In genomic region chr13:113047018-113047417, GRCm38 (mm10) we compare ENCODE assay signal across 13 mouse cellular contexts. TPM values are rescaled to one million over a fixed set of nuclear protein-coding genes. Genes with fewer than 3 reads are reported as not detected.
A peak's percentile ranks its signal among the peaks of the same experiment; 100 is the strongest.
DNase-seq lines count a peak whose midpoint lies in the region; ATAC-seq and TF ChIP-seq lines count a peak whose summit lies in the region.
"Had no signal": no experiment of that assay in that cellular context is flagged by ENCODE, and none has a peak within 500 bp of the region (broad histone marks: within the 10 kb centered on the region; RNA-seq: fewer than 3 reads in every experiment).

No protein-coding gene starts in this region.

- H3K27ac ChIP-seq in forebrain, embryonic 11.5 days (ENCODE audit: low read depth, low read length): no peak overlapping the region
- no peak overlapping the region for H3K27ac ChIP-seq in forebrain, embryonic 10.5 days
- H3K27ac ChIP-seq in neural tube, embryonic 11.5 days (ENCODE audit: low read depth, low read length): no peak overlapping the region
- no peak overlapping the region for H3K27ac ChIP-seq in midbrain, embryonic 12.5 days (replicated peaks)
- H3K27ac ChIP-seq in stomach, postnatal 0 days (replicated peaks): no peak overlapping the region
- H3K27ac ChIP-seq: heart, embryonic 15.5 days had no signal

- no peaks in the 10 kb centered on the region for H3K27me3 ChIP-seq in forebrain, embryonic 11.5 days (ENCODE audit: control insufficient read depth, insufficient read depth, low read length)
- no peaks in the 10 kb centered on the region for H3K27me3 ChIP-seq in forebrain, embryonic 10.5 days (ENCODE audit: poor library complexity, severe bottlenecking)
- H3K27me3 ChIP-seq in neural tube, embryonic 11.5 days (ENCODE audit: control insufficient read depth, insufficient read depth, low read length): no peaks in the 10 kb centered on the region
- no peaks in the 10 kb centered on the region for H3K27me3 ChIP-seq in midbrain, embryonic 12.5 days
- no peaks in the 10 kb centered on the region for H3K27me3 ChIP-seq in stomach, postnatal 0 days (ENCODE audit: control insufficient read depth, insufficient read depth, low read length)
- H3K27me3 ChIP-seq: heart, embryonic 15.5 days had no signal

- H3K9ac ChIP-seq in forebrain, embryonic 11.5 days (ENCODE audit: low read length): no peak overlapping the region
- H3K9ac ChIP-seq in neural tube, embryonic 11.5 days (ENCODE audit: low read length): no peak overlapping the region
- no peak overlapping the region for H3K9ac ChIP-seq in midbrain, embryonic 12.5 days (replicated peaks)
- H3K9ac ChIP-seq in stomach, postnatal 0 days (ENCODE audit: low read length): no peak overlapping the region
- H3K9ac ChIP-seq: heart, embryonic 15.5 days; liver, postnatal 0 days had no signal

- peaks cover 4% of the 10 kb centered on the region; the same call in 1 of the 2 replicates for H3K4me1 ChIP-seq in forebrain, embryonic 11.5 days (replicated peaks; ENCODE audit: control insufficient read depth, insufficient read depth, low read length)
- peaks cover 13% of the 10 kb centered on the region for H3K4me1 ChIP-seq in forebrain, embryonic 10.5 days
- no peaks in the 10 kb centered on the region for H3K4me1 ChIP-seq in neural tube, embryonic 11.5 days (ENCODE audit: control insufficient read depth, insufficient read depth, low read length)
- H3K4me1 ChIP-seq in midbrain, embryonic 12.5 days: peaks cover 7% of the 10 kb centered on the region; the same call in 1 of the 2 replicates
- no peaks in the 10 kb centered on the region for H3K4me1 ChIP-seq in stomach, postnatal 0 days (replicated peaks; ENCODE audit: control insufficient read depth, insufficient read depth)

- H3K4me2 ChIP-seq in forebrain, embryonic 11.5 days (ENCODE audit: low read depth, low read length, severe bottlenecking): no peak overlapping the region
- no peak overlapping the region for H3K4me2 ChIP-seq in neural tube, embryonic 11.5 days (ENCODE audit: low read depth)
- H3K4me2 ChIP-seq in midbrain, embryonic 12.5 days (replicated peaks): peak overlapping the region; percentile 60; the same call in 1 of the 2 replicates
- peak overlapping the region; percentile 57; the same call in 1 of the 2 replicates for H3K4me2 ChIP-seq in stomach, postnatal 0 days (replicated peaks; ENCODE audit: low read depth)

- no peaks in the 10 kb centered on the region for H3K36me3 ChIP-seq in forebrain, embryonic 11.5 days (ENCODE audit: control insufficient read depth, insufficient read depth, low read length)
- peaks cover 23% of the 10 kb centered on the region for H3K36me3 ChIP-seq in forebrain, embryonic 10.5 days (replicated peaks)
- H3K36me3 ChIP-seq in neural tube, embryonic 11.5 days (ENCODE audit: control insufficient read depth, insufficient read depth, low read length): no peaks in the 10 kb centered on the region
- 0 out of 2 replicates have a peak, but pooled peaks cover 6% of the 10 kb centered on the region for H3K36me3 ChIP-seq in midbrain, embryonic 12.5 days
- no peaks in the 10 kb centered on the region for H3K36me3 ChIP-seq in stomach, postnatal 0 days (ENCODE audit: control insufficient read depth, insufficient read depth, low read length)

- no peak for DNase-seq in forebrain, embryonic 11.5 days (ENCODE audit: low spot score)
- DNase-seq in forebrain, embryonic 10.5 days (ENCODE audit: extremely low spot score, low spot score): no peak
- DNase-seq in neural tube, embryonic 11.5 days (ENCODE audit: low spot score): no peak
- DNase-seq in neural tube, embryonic 10.5 days (ENCODE audit: extremely low spot score, low spot score): no peak
- DNase-seq in stomach, postnatal 0 days (ENCODE audit: low spot score): no peak
- no peak for DNase-seq in testis, postnatal 14 days (ENCODE audit: low spot score)
- no peak for DNase-seq in frontal cortex, postnatal 36 days (ENCODE audit: low spot score in 2 of 2)
- DNase-seq: embryo, embryonic 11 days; liver, postnatal 0 days; thymus, adult 18-20 months had no signal

- no peaks in the 10 kb centered on the region for H3K9me3 ChIP-seq in forebrain, embryonic 11.5 days (ENCODE audit: control insufficient read depth, low read length)
- H3K9me3 ChIP-seq in forebrain, embryonic 10.5 days: no peaks in the 10 kb centered on the region
- H3K9me3 ChIP-seq in neural tube, embryonic 11.5 days (ENCODE audit: control insufficient read depth, low read length): no peaks in the 10 kb centered on the region
- no peaks in the 10 kb centered on the region for H3K9me3 ChIP-seq in midbrain, embryonic 12.5 days
- H3K9me3 ChIP-seq in stomach, postnatal 0 days (ENCODE audit: control insufficient read depth, low read length): no peaks in the 10 kb centered on the region
- H3K9me3 ChIP-seq: heart, embryonic 15.5 days had no signal

- peak; percentile 51 for ATAC-seq in forebrain, embryonic 11.5 days (replicated peaks; ENCODE audit: low FRiP score)
- ATAC-seq in neural tube, embryonic 11.5 days (ENCODE audit: insufficient read depth, low FRiP score, low TSS enrichment): peak; percentile 25; the same call in 1 of the 2 replicates
- ATAC-seq in midbrain, embryonic 12.5 days (ENCODE audit: low FRiP score, low read depth): peak; percentile 57
- ATAC-seq in stomach, postnatal 0 days (ENCODE audit: low FRiP score, low TSS enrichment): peak; percentile 31; the same call in 1 of the 2 replicates

- TF ChIP-seq CTCF in stomach, postnatal 0 days (IDR thresholded peaks at IDR 0.05; ENCODE audit: low read depth): no peak

- TF ChIP-seq EP300 in stomach, postnatal 0 days (optimal IDR thresholded peaks at IDR 0.05): no peak

- H3K4me3 ChIP-seq in forebrain, embryonic 11.5 days (ENCODE audit: low read depth, low read length): no peak overlapping the region
- no peak overlapping the region for H3K4me3 ChIP-seq in forebrain, embryonic 10.5 days
- H3K4me3 ChIP-seq in neural tube, embryonic 11.5 days (ENCODE audit: low read depth, low read length): no peak overlapping the region
- H3K4me3 ChIP-seq in midbrain, embryonic 12.5 days: no peak overlapping the region
- H3K4me3 ChIP-seq in stomach, postnatal 0 days (ENCODE audit: low read depth, low read length): no peak overlapping the region

RNA-seq across cellular contexts. Expression of gene Gpx8, which starts 0.8 kb away (rescaled TPM):
- 89.4 and 92.9 TPM in 2 replicates for polyA plus RNA-seq in forebrain, embryonic 11.5 days (2014; fragmentation: Nextera tagmentation; extraction: Ambion mirVana)
- polyA plus RNA-seq in forebrain, embryonic 10.5 days (2016; fragmentation: Nextera tagmentation; extraction: Ambion mirVana): 78.8 and 85.3 TPM in 2 replicates
- polyA plus RNA-seq in neural tube, embryonic 11.5 days (2014; fragmentation: Nextera tagmentation; extraction: Ambion mirVana): 95.2 and 101 TPM in 2 replicates
- polyA plus RNA-seq in midbrain, embryonic 12.5 days (2016; fragmentation: Nextera tagmentation; extraction: Ambion mirVana): 97.4 and 102 TPM in 2 replicates
- 96.8 and 104 TPM in 2 replicates for polyA plus RNA-seq in stomach, postnatal 0 days (2015; fragmentation: Nextera tagmentation; extraction: Ambion mirVana)
- polyA plus RNA-seq: activated CD4-positive, CD25-positive, alpha-beta regulatory T cell, adult 4 months had no signal

RNA-seq across cellular contexts. Expression of gene Cdc20b, which starts 12.1 kb away (rescaled TPM):
- polyA plus RNA-seq in forebrain, embryonic 11.5 days (2014; fragmentation: Nextera tagmentation; extraction: Ambion mirVana): 0.57 and 0.73 TPM in 2 replicates
- 0.31 TPM in 1 of 2 replicates, not detected in the other for polyA plus RNA-seq in forebrain, embryonic 10.5 days (2016; fragmentation: Nextera tagmentation; extraction: Ambion mirVana)
- polyA plus RNA-seq in neural tube, embryonic 11.5 days (2014; fragmentation: Nextera tagmentation; extraction: Ambion mirVana): 0.16 TPM in 1 of 2 replicates, not detected in the other
- 0.15 TPM in 1 of 2 replicates, not detected in the other for polyA plus RNA-seq in midbrain, embryonic 12.5 days (2016; fragmentation: Nextera tagmentation; extraction: Ambion mirVana)
- polyA plus RNA-seq in stomach, postnatal 0 days (2015; fragmentation: Nextera tagmentation; extraction: Ambion mirVana): not detected in 2 replicates
- polyA plus RNA-seq: liver, postnatal 0 days had no signal

RNA-seq across cellular contexts. Expression of gene Mcidas, which starts 53.4 kb away (rescaled TPM):
- polyA plus RNA-seq in forebrain, embryonic 11.5 days (2014; fragmentation: Nextera tagmentation; extraction: Ambion mirVana): 3.4 TPM in 2 replicates
- 1.3 and 2.0 TPM in 2 replicates for polyA plus RNA-seq in forebrain, embryonic 10.5 days (2016; fragmentation: Nextera tagmentation; extraction: Ambion mirVana)
- polyA plus RNA-seq in neural tube, embryonic 11.5 days (2014; fragmentation: Nextera tagmentation; extraction: Ambion mirVana): not detected in 2 replicates
- 0.24 and 1.1 TPM in 2 replicates for polyA plus RNA-seq in midbrain, embryonic 12.5 days (2016; fragmentation: Nextera tagmentation; extraction: Ambion mirVana)
- polyA plus RNA-seq in stomach, postnatal 0 days (2015; fragmentation: Nextera tagmentation; extraction: Ambion mirVana): 0.11 and 0.17 TPM in 2 replicates
- polyA plus RNA-seq: liver, postnatal 0 days had no signal

RNA-seq across cellular contexts. Expression of gene Gzma, which starts 53.8 kb away (rescaled TPM):
- not detected in 2 replicates for polyA plus RNA-seq in forebrain, embryonic 11.5 days (2014; fragmentation: Nextera tagmentation; extraction: Ambion mirVana)
- polyA plus RNA-seq in forebrain, embryonic 10.5 days (2016; fragmentation: Nextera tagmentation; extraction: Ambion mirVana): not detected in 2 replicates
- not detected in 2 replicates for polyA plus RNA-seq in neural tube, embryonic 11.5 days (2014; fragmentation: Nextera tagmentation; extraction: Ambion mirVana)
- not detected in 2 replicates for polyA plus RNA-seq in midbrain, embryonic 12.5 days (2016; fragmentation: Nextera tagmentation; extraction: Ambion mirVana)
- polyA plus RNA-seq in stomach, postnatal 0 days (2015; fragmentation: Nextera tagmentation; extraction: Ambion mirVana): 0.33 and 0.71 TPM in 2 replicates

RNA-seq across cellular contexts. Expression of gene Ccno, which starts 59.4 kb away (rescaled TPM):
- polyA plus RNA-seq in forebrain, embryonic 11.5 days (2014; fragmentation: Nextera tagmentation; extraction: Ambion mirVana): 5.3 and 7.3 TPM in 2 replicates
- 1.9 and 3.0 TPM in 2 replicates for polyA plus RNA-seq in forebrain, embryonic 10.5 days (2016; fragmentation: Nextera tagmentation; extraction: Ambion mirVana)
- polyA plus RNA-seq in neural tube, embryonic 11.5 days (2014; fragmentation: Nextera tagmentation; extraction: Ambion mirVana): 0.12 and 0.50 TPM in 2 replicates
- polyA plus RNA-seq in midbrain, embryonic 12.5 days (2016; fragmentation: Nextera tagmentation; extraction: Ambion mirVana): 0.85 and 1.9 TPM in 2 replicates
- polyA plus RNA-seq in stomach, postnatal 0 days (2015; fragmentation: Nextera tagmentation; extraction: Ambion mirVana): 0.21 and 0.41 TPM in 2 replicates
- polyA plus RNA-seq: activated CD4-positive, CD25-positive, alpha-beta regulatory T cell, adult 4 months had no signal

Comparison
In these comparisons a context has a peak if more than half of its experiments do, and no peak if none do; other contexts are left out.
1. H3K4me2 ChIP-seq: peak in midbrain, embryonic 12.5 days (single experiment) and stomach, postnatal 0 days (single experiment); none in forebrain, embryonic 11.5 days (single experiment) and neural tube, embryonic 11.5 days (single experiment).
2. Peak in every context shown above with its lines, with median percentiles within 50 percentile points of each other: ATAC-seq.